Mouse (Mus musculus): ENCODE data around the gene Slamf9. TPM values are rescaled to one million over a fixed set of nuclear protein-coding genes. Genes with fewer than 3 reads are reported as not detected.
A peak's percentile ranks its signal among the peaks of the same experiment; 100 is the strongest.

Gene Slamf9
- total and polyA plus RNA-seq, 3 experiments, result 0.38 TPM; not detected in 2

GRCm38 (mm10) chr1:172500451-172501370 lies 25.6 kb downstream of the Slamf9 start:
- Histone ChIP-seq H3K9ac (ENCODE audit: control insufficient read depth, low read depth, low read length, poor library complexity, severe bottlenecking) (peak overlapping the region; percentile 92), H3K79me2 (ENCODE audit: control insufficient read depth, insufficient read depth, low read length, poor library complexity) (peaks cover 43% of the 10 kb centered on the region), H3K4me1 (ENCODE audit: control insufficient read depth in 1 of 2, insufficient read depth in 2 of 2, low read length in 2 of 2) (peaks cover 9 to 37% of the 10 kb centered on the region in 2 experiments), H3K4me3 (ENCODE audit: control insufficient read depth in 1 of 2, insufficient read depth in 1 of 2, low read depth in 2 of 2, low read length in 2 of 2) (peak overlapping the region; percentile 65 to 91), H3K9me3 (replicated peaks; ENCODE audit: insufficient read depth, low read length) (no peaks in the 10 kb centered on the region), H3K27ac (ENCODE audit: control insufficient read depth, low read depth, low read length) (peak overlapping the region; percentile 85), H3K27me3 (ENCODE audit: control insufficient read depth in 1 of 2, insufficient read depth in 2 of 2, low read length in 2 of 2) (no peaks in the 10 kb centered on the region), H3K36me3 (ENCODE audit: control insufficient read depth in 1 of 2, insufficient read depth in 2 of 2, low read length in 2 of 2) (peaks cover 0 to 23% of the 10 kb centered on the region in 2 experiments; a peak in 2 of 4 replicates)
- TF ChIP-seq ELF1 (IDR thresholded peaks at IDR 0.05; ENCODE audit: low read depth, low read length) (0 out of 2 replicates have a peak, but pooled peaks have one; percentile 30), MYB (IDR thresholded peaks at IDR 0.05; ENCODE audit: low read depth, low read length) (peak; percentile 14; the same call in 1 of the 2 replicates), TBP (IDR thresholded peaks at IDR 0.05; ENCODE audit: low read depth, low read length) (no peak), KAT2A (conservative IDR thresholded peaks at IDR 0.05; ENCODE audit: low read depth, low read length) (no peak), USF1 (IDR thresholded peaks at IDR 0.05; ENCODE audit: low read depth, low read length) (0 out of 2 replicates have a peak, but pooled peaks have one; percentile 13), MAX (IDR thresholded peaks at IDR 0.05; ENCODE audit: low read length) (peak; percentile 39; the same call in 1 of the 2 replicates), E2F4 (IDR thresholded peaks at IDR 0.05; ENCODE audit: borderline replicate concordance, low read depth, low read length) (no peak), RCOR1 (IDR thresholded peaks at IDR 0.05; ENCODE audit: low read depth, low read length) (no peak), SMC3 (IDR thresholded peaks at IDR 0.05; ENCODE audit: low read depth, low read length) (no peak), BHLHE40 (IDR thresholded peaks at IDR 0.05; ENCODE audit: borderline replicate concordance, low read depth, low read length) (no peak), GABPA (IDR thresholded peaks at IDR 0.05; ENCODE audit: low read depth, low read length) (no peak), ZMIZ1 (IDR thresholded peaks at IDR 0.05; ENCODE audit: low read depth, low read length) (no peak), POLR2AphosphoS2 (IDR thresholded peaks at IDR 0.05; ENCODE audit: low read length) (no peak; the same call in 1 of the 2 replicates), UBTF (IDR thresholded peaks at IDR 0.05; ENCODE audit: borderline replicate concordance, insufficient read depth, low read depth, low read length) (no peak), ETS1 (IDR thresholded peaks at IDR 0.05; ENCODE audit: low read depth, low read length) (peak; percentile 8; the same call in 1 of the 2 replicates), CTCF (IDR thresholded peaks at IDR 0.05 in 2 of 3, conservative IDR thresholded peaks at IDR 0.05 in 1 of 3; ENCODE audit: control insufficient read depth in 1 of 3, insufficient read depth in 1 of 3, low read depth in 2 of 3, low read length in 3 of 3, poor library complexity in 1 of 3, severe bottlenecking in 1 of 3) (no peak), POLR2A (IDR thresholded peaks at IDR 0.05; ENCODE audit: control insufficient read depth in 1 of 2, insufficient read depth in 1 of 2, low read depth in 1 of 2, low read length in 2 of 2, poor library complexity in 1 of 2) (peak in 1 of 2 experiments; percentile 17; a peak in 2 of 4 replicates), CHD2 (IDR thresholded peaks at IDR 0.05; ENCODE audit: low read length) (no peak), GATA1 (IDR thresholded peaks at IDR 0.05; ENCODE audit: low read depth, low read length) (no peak), ZC3H11A (IDR thresholded peaks at IDR 0.05; ENCODE audit: low read depth, low read length) (no peak), MYC (IDR thresholded peaks at IDR 0.05; ENCODE audit: low read depth, low read length) (0 out of 2 replicates have a peak, but pooled peaks have one; percentile 52), MEF2A (IDR thresholded peaks at IDR 0.05; ENCODE audit: extremely low read depth, insufficient replicate concordance, low read depth, low read length, poor library complexity, severe bottlenecking) (no peak), MAZ (IDR thresholded peaks at IDR 0.05; ENCODE audit: low read depth, low read length) (0 out of 2 replicates have a peak, but pooled peaks have one; percentile 54), MXI1 (IDR thresholded peaks at IDR 0.05; ENCODE audit: low read depth, low read length) (no peak; the same call in none of the 2 replicates), EP300 (IDR thresholded peaks at IDR 0.05; ENCODE audit: low read depth in 1 of 2, low read length in 2 of 2) (peak in 1 of 2 experiments; percentile 67; a peak in 2 of 4 replicates), SIN3A (IDR thresholded peaks at IDR 0.05; ENCODE audit: low read length) (peak; percentile 75), USF2 (IDR thresholded peaks at IDR 0.05; ENCODE audit: borderline replicate concordance in 1 of 2, insufficient read depth in 1 of 2, low read depth in 1 of 2, low read length in 2 of 2) (no peak), TCF12 (IDR thresholded peaks at IDR 0.05; ENCODE audit: low read depth, low read length) (peak; percentile 40; the same call in 1 of the 2 replicates), NELFE (IDR thresholded peaks at IDR 0.05; ENCODE audit: low read depth, low read length) (no peak; the same call in 1 of the 2 replicates), MAFK (IDR thresholded peaks at IDR 0.05; ENCODE audit: borderline replicate concordance, low read depth, low read length) (no peak), RAD21 (IDR thresholded peaks at IDR 0.05; ENCODE audit: low read depth, low read length) (no peak)
- DNase-seq (ENCODE audit: low read depth, low spot score), result peak; percentile 72

Measured in MEL (cell line).